Mouse (Mus musculus) forebrain, postnatal 0 days (tissue): ENCODE measurements around the gene Xiap. TPM values are rescaled to one million over a fixed set of nuclear protein-coding genes. Genes with fewer than 3 reads are reported as not detected.
A peak's percentile ranks its signal among the peaks of the same experiment; 100 is the strongest.

Experiments
- ATAC-seq: fragments of 200-750 bp; cut with Nextera tagmentation; 2 replicates; pipeline ENCODE4 v1.8.0; 2017; ENCODE audit warnings: mild to moderate bottlenecking, moderate library complexity
- DNase-seq: peaks from one replicate; pipeline ENCODE4 v3.0.0-alpha.2; 2015
- H3K27ac ChIP-seq: fragments of 300-500 bp; sonication (generic); 2 replicates; pipeline ENCODE4 v1.5.1; 2014; ENCODE audit warnings: low read depth, mild to moderate bottlenecking, antibody characterized with exemption, low read length, moderate library complexity, mixed read lengths
- H3K27me3 ChIP-seq: fragments of 300-500 bp; sonication (generic); 2 replicates; pipeline ENCODE4 v1.6.1; 2014; ENCODE audit warnings: mild to moderate bottlenecking, low read length, mixed read lengths; ENCODE audit not compliant: insufficient read depth
- H3K36me3 ChIP-seq: fragments of 300-500 bp; sonication (generic); 2 replicates; pipeline ENCODE4 v1.6.1; 2014; ENCODE audit warnings: mild to moderate bottlenecking, moderate library complexity; ENCODE audit not compliant: insufficient read depth
- H3K4me1 ChIP-seq: fragments of 300-500 bp; sonication (generic); 2 replicates; pipeline ENCODE4 v1.6.1; 2014; ENCODE audit warnings: antibody characterized with exemption; ENCODE audit not compliant: insufficient read depth
- H3K4me2 ChIP-seq: fragments of 300-500 bp; sonication (generic); 2 replicates; pipeline ENCODE4 v1.6.1; 2014; ENCODE audit warnings: low read depth, mild to moderate bottlenecking, moderate library complexity
- H3K4me3 ChIP-seq: fragments of 300-500 bp; sonication (generic); 2 replicates; pipeline ENCODE4 v1.5.1; 2014; ENCODE audit warnings: low read depth, low read length, mixed read lengths
- H3K9ac ChIP-seq: fragments of 300-500 bp; sonication (generic); 2 replicates; pipeline ENCODE4 v1.6.1; 2014; ENCODE audit warnings: mild to moderate bottlenecking
- H3K9me3 ChIP-seq: fragments of 300-500 bp; sonication (generic); 2 replicates; pipeline ENCODE4 v1.6.1; 2016; ENCODE audit warnings: low read length
- CTCF ChIP-seq: sonication (generic); IDR thresholded peaks from 2 replicates; pipeline ENCODE4 v1.5.1; 2016; ENCODE audit warnings: antibody characterized with exemption, control low read depth, low read depth
- WGBS: fragments of 180-500 bp; shearing (Covaris S2); extraction: QIAGEN DNeasy Blood & Tissue Kit; methylation state at CpG from one replicate; pipeline ENCODE4 v1.1.7; 2014; 5-methylcytosine and 5-hydroxymethylcytosine counted together
- polyA plus RNA-seq: library from polyadenylated mRNA; unstranded; fragments of >200 nt; fragmentation: Nextera tagmentation; extraction: Ambion mirVana; gene quantifications from 2 replicates; pipeline ENCODE4 v1.2.1, GENCODE M21; 2015
- total RNA-seq: library from RNA; depleted of rRNA; stranded (reverse); fragments of >200 nt; gene quantifications from 2 replicates; pipeline ENCODE4 v1.2.3, GENCODE M21; 2014

Gene Xiap
- total and polyA plus RNA-seq, 2 experiments from 2014 or later, result 8.3 to 41.9 TPM

DNA sequence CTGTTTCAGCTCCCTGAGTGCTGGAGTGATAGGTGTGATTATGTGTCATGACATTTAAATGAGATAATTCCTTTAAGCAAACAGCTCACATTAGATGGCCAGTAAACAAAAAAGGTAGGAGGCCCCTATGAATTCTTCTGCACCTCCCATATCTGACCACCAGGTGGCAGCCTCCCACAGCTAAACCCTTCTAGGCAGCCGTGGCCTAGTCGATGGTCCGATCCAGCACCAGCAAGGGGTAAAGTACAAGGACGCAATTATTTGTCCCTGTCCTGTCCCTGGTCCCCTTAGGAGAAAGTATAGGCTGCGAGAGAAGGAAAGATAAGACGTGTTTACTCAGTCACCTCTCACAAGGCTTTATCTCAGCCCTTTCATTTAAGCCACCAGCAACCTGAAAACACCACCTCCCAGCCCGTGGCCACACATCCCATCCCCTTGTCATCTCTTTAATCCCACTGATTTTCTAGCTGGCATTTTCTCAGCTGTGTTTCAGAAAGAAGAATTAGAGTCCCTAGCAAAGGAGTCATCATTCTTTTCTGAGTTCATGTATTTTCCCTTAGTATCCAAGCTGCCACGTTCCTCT, 26.3 kb upstream of the Xiap start:
- H3K36me3 ChIP-seq, result no peaks in the 10 kb centered on the region
- no peaks in the 10 kb centered on the region for H3K27me3 ChIP-seq
- no peak overlapping the region for H3K9ac ChIP-seq
- H3K9me3 ChIP-seq, result no peaks in the 10 kb centered on the region
- no peak overlapping the region for H3K27ac ChIP-seq
- H3K4me1 ChIP-seq, result no peaks in the 10 kb centered on the region
- no peak overlapping the region for H3K4me3 ChIP-seq
- peak; percentile 75 for TF ChIP-seq CTCF
- DNase-seq (peak; percentile 64), ATAC-seq (peak; percentile 55)
- H3K4me2 ChIP-seq, result peak overlapping the region; percentile 19; the same call in 1 of the 2 replicates
- 39% methylated on average over 8 of the region's 8 CpGs for WGBS

DNA sequence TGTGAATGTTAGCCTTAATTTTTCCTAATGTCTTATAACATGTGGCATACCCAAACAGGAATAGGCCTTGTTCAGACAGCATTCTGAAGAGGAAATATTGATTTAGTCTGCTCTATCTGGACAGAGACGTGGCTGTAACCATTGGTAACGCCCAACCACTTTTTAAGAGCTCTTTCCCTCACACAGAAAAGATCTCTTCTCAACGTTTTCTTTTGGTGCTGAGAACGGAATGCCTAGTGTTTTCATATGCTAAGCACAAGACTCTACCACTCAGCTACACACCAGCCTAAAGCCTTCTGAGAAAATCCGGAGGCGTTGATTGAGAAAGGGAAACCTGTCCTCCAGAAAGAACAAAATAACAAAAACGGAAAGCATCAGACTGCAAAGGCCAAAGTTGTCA, 25.6 kb upstream of the Xiap start:
- 49% methylated on average over 7 of the region's 7 CpGs for WGBS
- no peaks in the 10 kb centered on the region for H3K4me1 ChIP-seq
- no peak overlapping the region for H3K27ac ChIP-seq
- DNase-seq (no peak), ATAC-seq (no peak)
- no peak overlapping the region for H3K4me2 ChIP-seq
- no peaks in the 10 kb centered on the region for H3K27me3 ChIP-seq
- H3K4me3 ChIP-seq, result no peak overlapping the region
- TF ChIP-seq CTCF, result no peak
- no peaks in the 10 kb centered on the region for H3K9me3 ChIP-seq
- H3K36me3 ChIP-seq, result no peaks in the 10 kb centered on the region
- no peak overlapping the region for H3K9ac ChIP-seq

DNA sequence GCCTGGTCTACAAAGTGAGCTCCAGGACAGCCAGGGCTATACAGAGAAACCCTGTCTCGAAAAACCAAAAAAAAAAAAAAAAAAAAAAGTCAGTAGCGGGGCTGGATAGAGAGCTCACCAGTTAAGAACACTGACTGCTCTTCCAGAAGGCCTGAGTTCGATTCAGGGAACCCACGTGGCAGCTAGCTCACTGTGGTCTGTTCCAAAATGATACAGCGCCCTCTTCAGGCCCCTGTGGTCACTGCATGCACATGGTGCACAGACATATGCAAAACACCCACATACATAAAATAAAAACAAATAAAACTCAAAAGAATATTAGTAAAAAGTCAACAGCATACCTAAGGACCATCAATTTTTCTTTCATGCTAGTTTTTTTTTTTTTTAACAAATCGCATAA, 20.0 kb upstream of the Xiap start:
- Histone ChIP-seq H3K27ac (no peak overlapping the region), H3K9me3 (no peaks in the 10 kb centered on the region), H3K4me2 (no peak overlapping the region), H3K9ac (no peak overlapping the region), H3K4me3 (no peak overlapping the region), H3K36me3 (no peaks in the 10 kb centered on the region), H3K27me3 (no peaks in the 10 kb centered on the region), H3K4me1 (no peaks in the 10 kb centered on the region)
- no peak for DNase-seq
- TF ChIP-seq CTCF, result no peak
- ATAC-seq, result no peak
- WGBS, result 74% methylated on average over 5 of the region's 6 CpGs

DNA sequence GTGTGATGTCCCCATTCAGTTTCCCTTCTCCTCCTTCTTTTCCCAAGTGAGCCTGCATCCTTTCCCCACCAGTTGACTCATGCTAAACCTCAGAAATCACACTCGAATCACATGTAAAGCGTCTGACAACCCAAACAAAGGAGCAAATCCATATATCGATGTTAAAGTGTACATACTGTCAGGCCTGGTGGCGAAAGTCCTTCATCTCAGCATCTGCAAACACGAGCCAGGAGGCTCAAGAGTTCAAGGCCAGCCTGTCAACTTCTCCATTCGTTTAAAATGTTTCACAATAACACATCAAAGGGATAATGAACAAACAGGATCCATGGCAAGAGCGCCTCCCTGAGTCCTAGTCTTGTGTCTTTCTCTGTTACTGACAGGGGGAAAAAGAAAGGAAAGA, 14.5 kb upstream of the Xiap start:
- ATAC-seq, result no peak

DNA sequence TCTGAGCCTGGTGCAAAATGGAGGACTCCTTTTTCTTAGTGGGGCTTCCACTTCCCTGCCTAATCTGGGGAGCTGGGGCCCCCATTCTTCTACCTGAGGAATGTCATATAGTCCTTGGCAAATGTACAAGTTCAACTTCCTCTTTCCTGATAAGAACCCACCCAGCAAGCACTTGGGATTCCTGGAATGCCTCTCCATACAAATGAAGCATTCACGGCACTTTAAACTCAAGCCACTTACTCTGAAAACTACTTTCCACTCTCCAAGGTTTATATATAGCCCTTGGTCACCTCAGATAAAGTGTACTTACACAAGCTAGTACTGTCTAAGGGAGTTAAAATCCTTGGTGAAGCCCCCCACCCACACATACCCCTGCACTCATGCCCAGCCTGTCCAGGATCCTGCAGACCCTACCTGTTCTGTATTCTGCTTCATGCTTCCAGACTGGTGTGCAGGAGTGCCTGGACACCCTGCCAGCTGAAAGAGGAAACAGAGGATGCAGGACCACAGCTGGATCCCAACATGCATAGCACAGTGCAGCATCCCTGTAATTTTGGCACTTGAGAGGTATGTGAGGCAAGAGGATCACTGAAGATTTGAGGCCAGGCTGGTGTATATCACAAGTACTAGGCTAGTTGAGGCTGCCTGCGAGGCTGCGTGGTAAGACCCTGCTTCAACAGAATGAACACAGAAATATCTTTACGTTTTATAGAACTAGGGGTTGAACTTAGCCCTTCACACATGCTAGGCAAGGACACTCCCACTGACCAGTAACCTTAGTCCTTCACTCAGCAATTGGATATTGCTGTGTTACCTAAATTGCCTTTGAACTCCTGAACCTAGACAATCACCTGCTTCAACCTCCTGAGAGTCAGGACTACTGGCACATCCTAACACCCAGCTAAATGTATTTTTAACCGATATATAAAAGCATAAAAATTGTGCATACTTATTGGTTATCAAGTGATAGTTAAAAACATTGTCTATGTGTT, 8.5 kb upstream of the Xiap start:
- no peak for TF ChIP-seq CTCF
- Histone ChIP-seq H3K4me3 (no peak overlapping the region), H3K9me3 (no peaks in the 10 kb centered on the region), H3K27me3 (no peaks in the 10 kb centered on the region), H3K27ac (no peak overlapping the region), H3K4me1 (no peaks in the 10 kb centered on the region), H3K36me3 (no peaks in the 10 kb centered on the region), H3K4me2 (no peak overlapping the region), H3K9ac (no peak overlapping the region)
- WGBS, result 72% methylated on average over 5 of the region's 5 CpGs
- no peak for DNase-seq
- ATAC-seq, result no peak

More for the DNA sequence above, 14.5 kb upstream of the Xiap start:
- Histone ChIP-seq H3K36me3 (no peaks in the 10 kb centered on the region), H3K4me2 (no peak overlapping the region), H3K9me3 (no peaks in the 10 kb centered on the region), H3K9ac (no peak overlapping the region), H3K27ac (no peak overlapping the region), H3K4me3 (no peak overlapping the region), H3K4me1 (no peaks in the 10 kb centered on the region), H3K27me3 (no peaks in the 10 kb centered on the region)
- DNase-seq, result no peak
- 84% methylated on average over 7 of the region's 7 CpGs for WGBS
- TF ChIP-seq CTCF, result no peak

DNA sequence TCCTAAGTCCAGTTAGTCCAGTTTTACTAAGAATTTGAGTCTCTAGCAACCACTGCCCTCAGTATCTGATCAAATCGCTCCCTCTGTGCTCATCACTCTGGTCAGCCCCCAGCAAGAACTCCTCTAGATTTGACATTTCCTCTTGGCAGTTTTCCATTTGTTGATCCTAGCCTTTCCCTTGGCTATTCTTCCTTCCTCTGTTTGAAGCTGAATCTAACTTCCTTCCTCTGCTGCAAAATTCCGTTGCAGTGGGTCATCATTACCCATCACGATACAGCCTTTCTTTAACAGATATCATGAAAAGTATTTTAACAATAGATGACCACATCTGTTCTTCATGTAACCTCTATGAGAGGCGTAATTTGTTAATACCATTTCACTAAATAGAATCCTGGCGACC, 2.5 kb upstream of the Xiap start:
- Histone ChIP-seq H3K27ac (no peak overlapping the region), H3K9me3 (no peaks in the 10 kb centered on the region), H3K4me1 (no peaks in the 10 kb centered on the region), H3K36me3 (no peaks in the 10 kb centered on the region), H3K9ac (no peak overlapping the region), H3K27me3 (no peaks in the 10 kb centered on the region), H3K4me3 (no peak overlapping the region), H3K4me2 (no peak overlapping the region)
- no peak for TF ChIP-seq CTCF
- ATAC-seq (no peak), DNase-seq (no peak)
- 75% methylated on average over 5 of the region's 5 CpGs for WGBS

DNA sequence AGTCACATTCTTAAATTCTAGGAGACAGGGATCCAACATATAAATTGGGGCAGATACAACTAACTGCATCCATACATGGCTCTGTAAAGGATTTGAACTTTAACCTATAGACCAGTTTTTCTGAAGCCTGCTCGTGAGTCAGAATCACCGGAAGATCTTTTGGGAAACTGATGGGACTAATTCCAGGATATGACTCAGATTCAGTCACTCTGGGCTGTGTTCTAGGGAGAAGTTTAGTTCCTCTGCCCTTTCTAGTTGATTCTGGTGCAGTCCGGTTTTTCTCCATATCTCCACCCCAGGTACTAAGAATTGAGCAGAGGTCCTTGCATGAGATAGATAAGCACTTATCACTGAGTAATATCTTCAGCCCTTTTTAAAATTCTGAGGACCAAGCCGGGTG, 1.6 kb upstream of the Xiap start:
- Histone ChIP-seq H3K4me3 (no peak overlapping the region), H3K4me1 (no peaks in the 10 kb centered on the region), H3K27me3 (no peaks in the 10 kb centered on the region), H3K9me3 (no peaks in the 10 kb centered on the region), H3K4me2 (no peak overlapping the region), H3K9ac (no peak overlapping the region), H3K27ac (no peak overlapping the region), H3K36me3 (no peaks in the 10 kb centered on the region)
- TF ChIP-seq CTCF, result no peak
- no peak for DNase-seq
- 90% methylated on average over 4 of the region's 4 CpGs for WGBS
- ATAC-seq, result no peak
